Mouse (Mus musculus) small intestine, adult 2 months (tissue): ENCODE results near the gene Olfr372. TPM values are rescaled to one million over a fixed set of nuclear protein-coding genes. Genes with fewer than 3 reads are reported as not detected.
"Not testable (repeated sequence)": the region's sequence is repeated elsewhere in the genome, so short reads cannot be mapped to it uniquely, and the experiment has no call there.

ENCODE experiments used
- H3K27ac ChIP-seq: fragments of 200-500 bp; 2 replicates; pipeline ENCODE4 v1.5.1; 2012; ENCODE audit warnings: low read depth, low read length, control low read depth, inconsistent platforms; ENCODE audit not compliant: insufficient read depth
- H3K27me3 ChIP-seq: fragments of 200-500 bp; 2 replicates; pipeline ENCODE4 v1.6.1; 2012; ENCODE audit warnings: mild to moderate bottlenecking, moderate library complexity, low read length, inconsistent platforms; ENCODE audit not compliant: control insufficient read depth, insufficient read depth
- H3K36me3 ChIP-seq: fragments of 200-500 bp; 2 replicates; pipeline ENCODE4 v1.6.1; 2012; ENCODE audit warnings: mild to moderate bottlenecking, low read length, control low read depth, inconsistent platforms; ENCODE audit not compliant: control insufficient read depth, insufficient read depth
- H3K4me1 ChIP-seq: fragments of 200-500 bp; 2 replicates; pipeline ENCODE4 v1.6.1; 2012; ENCODE audit warnings: low read length, inconsistent platforms, mixed read lengths; ENCODE audit not compliant: control insufficient read depth, insufficient read depth, insufficient read length
- H3K4me3 ChIP-seq: fragments of 200-500 bp; 2 replicates; pipeline ENCODE4 v1.5.1; 2012; ENCODE audit warnings: low read depth, mild to moderate bottlenecking, control low read depth, inconsistent platforms, low read length, moderate library complexity
- CTCF ChIP-seq: fragments of 200-500 bp; IDR thresholded peaks from 2 replicates; pipeline ENCODE4 v1.5.1; 2012; ENCODE audit warnings: low read depth, mild to moderate bottlenecking, control low read depth, inconsistent platforms, low read length, moderate library complexity, mixed read lengths; ENCODE audit not compliant: insufficient replicate concordance, insufficient read length; ENCODE audit errors: extremely low read depth
- POLR2A ChIP-seq: fragments of 200-500 bp; IDR thresholded peaks from 2 replicates; pipeline ENCODE4 v1.6.1; 2012; ENCODE audit warnings: low read depth, mild to moderate bottlenecking, control low read depth, inconsistent platforms, low read length, moderate library complexity
- WGBS: fragments of 180-500 bp; shearing (Covaris S2); methylation state at CpG from one replicate; pipeline ENCODE4 v1.1.7; 2018; 5-methylcytosine and 5-hydroxymethylcytosine counted together
- polyA plus RNA-seq: library from polyadenylated mRNA; depleted of rRNA; stranded (reverse); fragments of >200 nt; gene quantifications from 2 replicates; pipeline ENCODE4 v1.2.3, GENCODE M21; 2012; rRNA removed

The Olfr372 gene
- polyA plus RNA-seq = not detected in 2 replicates

DNA sequence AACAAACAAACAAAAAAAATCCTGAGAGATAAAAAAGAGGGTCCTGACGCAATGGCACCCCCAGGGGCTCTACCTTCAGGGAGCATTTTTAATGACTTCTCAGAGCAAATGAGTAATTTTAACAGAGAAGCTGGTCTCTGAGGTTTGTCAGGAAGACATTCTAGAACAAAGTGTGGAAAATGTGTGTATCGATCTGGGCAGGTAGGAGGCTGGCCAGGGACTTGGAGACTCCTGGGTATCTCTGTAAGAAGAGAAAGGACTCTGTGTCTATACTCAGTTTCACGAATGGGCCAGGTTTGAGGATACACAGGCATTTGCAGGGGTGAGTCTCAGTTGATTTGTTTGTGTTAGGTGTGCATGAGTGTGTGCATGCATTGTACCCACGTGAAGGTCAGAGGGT, at the start of gene Olfr372:
Gene Olfr372, plus strand, starts transcription at position 301 of the 400 bp plus-strand sequence.
- not testable (repeated sequence) for H3K27me3 ChIP-seq

GRCm38 (mm10) chr8:71999434-71999833, 41.6 kb upstream of the Olfr372 start:
- TF ChIP-seq POLR2A = no peak
- no peak for TF ChIP-seq CTCF
- Histone ChIP-seq H3K4me3 (no peak overlapping the region), H3K4me1 (no peaks in the 10 kb centered on the region), H3K27me3 (no peaks in the 10 kb centered on the region), H3K27ac (no peak overlapping the region), H3K36me3 (no peaks in the 10 kb centered on the region; the same call in 1 of the 2 replicates)
- WGBS = 20% methylated on average over 1 of the region's 1 CpGs

More for the DNA sequence above, at the start of gene Olfr372:
- H3K27ac ChIP-seq, H3K36me3 ChIP-seq, H3K4me1 ChIP-seq, H3K4me3 ChIP-seq: not testable (repeated sequence)
- WGBS = 72% methylated on average over 4 of the region's 4 CpGs

DNA sequence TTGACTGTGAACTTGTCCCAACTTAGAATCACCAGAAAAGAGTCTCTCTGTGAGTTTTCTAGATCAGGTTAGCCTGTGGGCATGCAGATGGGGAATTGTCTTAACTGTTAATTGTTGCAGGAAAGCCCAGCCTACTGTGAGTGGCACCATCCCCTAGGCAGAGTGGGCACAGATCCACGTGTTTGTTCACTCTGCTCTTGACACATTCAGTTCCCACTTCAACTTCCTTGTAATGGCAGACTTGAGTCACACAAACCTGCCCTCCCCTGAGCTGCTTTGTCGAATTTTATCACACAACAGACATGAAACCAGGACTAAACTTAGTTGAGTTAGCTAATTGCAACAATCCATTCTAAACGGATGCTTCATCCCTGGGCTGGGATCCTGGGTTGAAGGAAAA, 40.8 kb upstream of the Olfr372 start:
- no peak for TF ChIP-seq POLR2A
- TF ChIP-seq CTCF = no peak
- H3K4me1 ChIP-seq = peaks cover 1% of the 10 kb centered on the region; the same call in 1 of the 2 replicates
- no peaks in the 10 kb centered on the region; the same call in 1 of the 2 replicates for H3K36me3 ChIP-seq
- 55% methylated on average over 3 of the region's 3 CpGs for WGBS
- H3K4me3 ChIP-seq = no peak overlapping the region
- no peak overlapping the region for H3K27ac ChIP-seq
- H3K27me3 ChIP-seq = no peaks in the 10 kb centered on the region

DNA sequence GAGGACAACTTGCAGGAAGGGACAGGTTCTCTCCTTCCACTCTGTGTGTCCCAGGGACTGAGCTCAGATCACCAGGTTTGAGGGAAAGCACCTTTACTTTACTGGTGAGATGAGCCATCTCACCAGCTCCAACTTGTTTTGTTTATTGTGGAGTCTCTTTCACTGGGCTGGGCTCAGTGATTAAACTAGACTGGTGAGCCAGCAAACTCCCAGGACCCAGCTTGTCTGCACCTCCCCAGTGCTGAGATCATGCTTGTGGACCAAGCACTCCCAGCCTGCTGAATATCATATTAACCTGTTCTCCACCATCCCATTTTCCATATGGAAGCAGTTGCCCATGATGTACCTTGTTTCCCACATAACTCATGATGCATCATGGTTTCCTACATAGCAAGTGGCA, 38.1 kb upstream of the Olfr372 start:
- no peak overlapping the region for H3K4me3 ChIP-seq
- no peak for TF ChIP-seq CTCF
- TF ChIP-seq POLR2A = no peak
- no peaks in the 10 kb centered on the region; the same call in 1 of the 2 replicates for H3K36me3 ChIP-seq
- H3K4me1 ChIP-seq = peaks cover 1% of the 10 kb centered on the region; the same call in 1 of the 2 replicates
- no peak overlapping the region for H3K27ac ChIP-seq
- H3K27me3 ChIP-seq = no peaks in the 10 kb centered on the region

- Histone ChIP-seq H3K36me3 (no peaks in the 10 kb centered on the region), H3K4me3 (no peak overlapping the region), H3K27me3 (no peaks in the 10 kb centered on the region), H3K27ac (no peak overlapping the region), H3K4me1 (peaks cover 1% of the 10 kb centered on the region; the same call in 1 of the 2 replicates)
- TF ChIP-seq CTCF = no peak
- no peak for TF ChIP-seq POLR2A
- WGBS = 74% methylated on average over 3 of the region's 3 CpGs
Observed at GRCm38 (mm10) chr8:72005912-72006311, 35.1 kb upstream of the Olfr372 start.

DNA sequence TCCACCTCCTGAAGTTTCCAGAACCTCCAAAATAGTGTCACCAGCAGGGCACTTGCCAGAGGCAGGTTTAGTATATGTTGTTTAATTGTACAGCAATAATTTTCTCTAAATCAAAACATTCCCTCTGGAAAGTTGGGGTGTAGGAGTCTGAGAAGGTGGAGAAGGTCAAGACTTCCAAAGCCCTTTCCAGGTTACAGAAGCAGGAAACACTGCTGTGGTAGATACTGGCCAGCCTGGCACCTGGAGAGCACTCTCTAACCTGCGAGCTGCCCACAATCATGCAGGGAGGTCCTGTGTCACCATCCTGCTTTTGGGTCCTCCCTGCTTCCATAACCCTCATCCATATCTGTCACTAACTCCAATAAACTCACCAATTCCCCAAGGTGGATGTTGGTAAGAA, 34.3 kb upstream of the Olfr372 start:
- Histone ChIP-seq H3K4me3 (no peak overlapping the region), H3K4me1 (peaks cover 1% of the 10 kb centered on the region; the same call in 1 of the 2 replicates), H3K27ac (no peak overlapping the region), H3K27me3 (no peaks in the 10 kb centered on the region), H3K36me3 (no peaks in the 10 kb centered on the region)
- no peak for TF ChIP-seq CTCF
- no peak for TF ChIP-seq POLR2A
- 68% methylated on average over 1 of the region's 1 CpGs for WGBS

- peaks cover 1% of the 10 kb centered on the region; the same call in 1 of the 2 replicates for H3K4me1 ChIP-seq
- peak overlapping the region; percentile 52 for H3K27ac ChIP-seq
- 0 out of 2 replicates have a peak overlapping the region, but pooled peaks have one; percentile 7 for H3K4me3 ChIP-seq
- TF ChIP-seq POLR2A (no peak), CTCF (no peak)
- no peaks in the 10 kb centered on the region for H3K27me3 ChIP-seq
- WGBS = 34% methylated on average over 3 of the region's 3 CpGs
- no peaks in the 10 kb centered on the region for H3K36me3 ChIP-seq
Observed at GRCm38 (mm10) chr8:72008134-72008641, 32.8 kb upstream of the Olfr372 start.

DNA sequence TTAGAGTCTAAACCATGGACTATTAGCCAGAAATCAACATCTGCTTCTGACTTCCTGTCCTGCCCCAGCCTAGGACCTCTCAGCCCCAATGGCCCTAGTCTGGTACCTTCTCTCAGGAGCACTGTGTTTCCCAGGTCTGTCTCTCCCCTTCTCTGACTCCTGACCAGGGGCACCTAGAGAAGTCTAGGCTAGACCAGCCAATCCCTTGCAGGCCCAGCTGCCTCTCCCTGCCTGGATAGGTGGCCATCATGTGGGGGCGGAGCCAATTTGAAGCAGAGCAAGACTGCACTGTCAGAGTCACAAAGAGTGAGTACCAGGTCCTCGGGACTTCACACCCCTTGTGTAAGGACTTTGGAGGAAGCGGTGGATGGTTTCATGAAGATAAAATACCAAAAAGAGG, 31.5 kb upstream of the Olfr372 start, which contains the start of gene Cyp4f18:
Gene Cyp4f18, minus strand, starts transcription at position 154 of the 400 bp plus-strand sequence.
- H3K27me3 ChIP-seq = no peaks in the 10 kb centered on the region
- 60% methylated on average over 3 of the region's 3 CpGs for WGBS
- H3K27ac ChIP-seq = peak within 1 kb of the TSS; percentile 45
- no peaks in the 10 kb centered on the region for H3K36me3 ChIP-seq
- TF ChIP-seq CTCF (no peak), POLR2A (no peak)
- peaks cover 1% of the 10 kb centered on the region; the same call in 1 of the 2 replicates for H3K4me1 ChIP-seq
- H3K4me3 ChIP-seq = peak within 1 kb of the TSS; percentile 22

- whole genome bisulfite sequencing = 60% methylated on average over 5 of the region's 6 CpGs
- not testable (repeated sequence) for H3K4me3 ChIP-seq, H3K27me3 ChIP-seq, H3K27ac ChIP-seq, H3K4me1 ChIP-seq, H3K36me3 ChIP-seq
Observed at GRCm38 (mm10) chr8:72013506-72014228, 27.4 kb upstream of the Olfr372 start.

GRCm38 (mm10) chr8:72017339-72017738, 23.7 kb upstream of the Olfr372 start:
- H3K4me3 ChIP-seq, H3K36me3 ChIP-seq, H3K27ac ChIP-seq, H3K27me3 ChIP-seq, H3K4me1 ChIP-seq: not testable (repeated sequence)
- WGBS = 39% methylated on average over 2 of the region's 2 CpGs
